26 mouse cellular contexts compared by ENCODE assay signal in the genomic region with DNA sequence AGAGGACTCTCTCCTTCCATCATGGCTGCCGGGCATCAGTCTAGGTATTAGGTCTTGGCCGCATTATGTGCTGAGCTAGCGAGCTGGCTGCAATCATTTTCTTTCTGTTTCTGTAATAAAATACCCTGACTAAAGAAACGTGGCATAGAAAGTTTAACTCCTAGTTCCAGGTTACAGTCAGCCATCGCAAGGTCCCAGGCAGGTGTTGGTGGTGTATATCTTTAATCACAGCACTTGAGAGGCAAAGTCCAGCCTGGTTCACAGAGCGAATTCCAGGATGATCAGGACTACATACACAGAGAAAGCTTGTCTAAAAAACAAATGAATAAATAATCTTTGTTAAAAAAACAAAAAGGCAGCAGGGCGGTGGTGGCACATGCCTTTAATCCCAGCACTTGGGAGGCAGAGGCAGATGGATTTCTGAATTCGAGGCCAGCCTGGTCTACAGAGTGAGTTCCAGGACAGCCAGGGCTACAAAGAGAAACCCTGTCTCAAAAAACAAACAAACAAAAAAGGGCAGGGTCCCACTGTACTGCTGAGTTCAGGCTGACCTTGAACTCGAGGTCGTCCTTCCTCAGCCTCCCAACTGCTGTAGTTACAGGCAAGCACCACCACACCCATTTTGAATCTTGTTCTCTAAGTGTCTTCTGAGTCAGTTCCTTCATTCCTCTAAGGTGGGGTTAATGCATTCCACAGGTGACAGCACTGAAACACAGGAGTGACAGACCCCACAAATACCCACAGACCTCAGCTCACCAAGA. TPM values are rescaled to one million over a fixed set of nuclear protein-coding genes. Genes with fewer than 3 reads are reported as not detected.
DNase-seq lines count a peak whose midpoint lies in the region; TF ChIP-seq lines count a peak whose summit lies in the region.
"Had no signal": no experiment of that assay in that cellular context is flagged by ENCODE, and none has a peak within 500 bp of the region (broad histone marks: within the 10 kb centered on the region; RNA-seq: fewer than 3 reads in every experiment).

No protein-coding gene starts in this region.

- H3K27me3 ChIP-seq in ES-Bruce4 (ENCODE audit: control insufficient read depth, insufficient read depth, low read length, poor library complexity, severe bottlenecking), result no peaks in the 10 kb centered on the region
- H3K27me3 ChIP-seq: embryonic facial prominence, embryonic 12.5 days; embryonic facial prominence, embryonic 15.5 days; heart, embryonic 13.5 days; hindbrain, embryonic 13.5 days had no signal

- H3K4me1 ChIP-seq in ES-Bruce4 (ENCODE audit: control insufficient read depth, insufficient read depth, low read length), result peaks cover 3% of the 10 kb centered on the region

- peak overlapping the region; percentile 71 for H3K27ac ChIP-seq in ES-Bruce4 (ENCODE audit: insufficient read depth, low read length)
- H3K27ac ChIP-seq: embryonic facial prominence, embryonic 12.5 days; embryonic facial prominence, embryonic 15.5 days; heart, adult 2 months; heart, embryonic 10.5 days; heart, embryonic 13.5 days; hindbrain, embryonic 13.5 days had no signal

- DNase-seq in ES-CJ7 (ENCODE audit: low read depth, low spot score) (peak; percentile 96), ZHBTc4 (ENCODE audit: low read depth, low spot score) (peak; percentile 92)
- DNase-seq in spleen, postnatal 4 days (ENCODE audit: low spot score in 2 of 2), result no peak
- no peak for DNase-seq in spleen, postnatal 36 days (ENCODE audit: low spot score in 2 of 2)
- DNase-seq in kidney, postnatal 25 days, result no peak
- DNase-seq: adrenal gland, postnatal 10 days; adrenal gland, postnatal 36 days; cerebellum, adult 2 months; cerebellum, adult 9-11 months; cerebellum, postnatal 25 days; forebrain, postnatal 0 days; gastrocnemius, postnatal 25 days; heart, adult 2 months; heart, postnatal 14 days; kidney, adult 11 months had no signal

- no peaks in the 10 kb centered on the region for H3K9me3 ChIP-seq in ES-Bruce4 (replicated peaks; ENCODE audit: control insufficient read depth, insufficient read depth, low read length, poor library complexity, severe bottlenecking)
- H3K9me3 ChIP-seq: embryonic facial prominence, embryonic 12.5 days; embryonic facial prominence, embryonic 15.5 days; heart, embryonic 10.5 days; heart, embryonic 13.5 days; hindbrain, embryonic 13.5 days had no signal

- TF ChIP-seq EP300 in ES-Bruce4 (IDR thresholded peaks at IDR 0.05; ENCODE audit: insufficient read depth, low read depth, low read length), result peak; percentile 80

- H3K36me3 ChIP-seq in ES-Bruce4 (ENCODE audit: control insufficient read depth, insufficient read depth, low read length, poor library complexity, severe bottlenecking), result no peaks in the 10 kb centered on the region

- H3K9ac ChIP-seq in ES-Bruce4 (ENCODE audit: low read depth, poor library complexity, severe bottlenecking), result no peak overlapping the region
- H3K9ac ChIP-seq: embryonic facial prominence, embryonic 12.5 days; embryonic facial prominence, embryonic 15.5 days; forebrain, postnatal 0 days; heart, embryonic 13.5 days; hindbrain, embryonic 13.5 days had no signal

- no peak for TF ChIP-seq POLR2A in ES-Bruce4 (IDR thresholded peaks at IDR 0.05; ENCODE audit: insufficient read depth, low read length)

- H3K4me3 ChIP-seq in ES-Bruce4 (ENCODE audit: low read depth, low read length), result no peak overlapping the region
- H3K4me3 ChIP-seq: embryonic facial prominence, embryonic 12.5 days; embryonic facial prominence, embryonic 15.5 days; heart, adult 2 months; heart, embryonic 10.5 days; heart, embryonic 13.5 days; hindbrain, embryonic 13.5 days had no signal

- no peak for TF ChIP-seq CTCF in ES-Bruce4 (IDR thresholded peaks at IDR 0.05; ENCODE audit: low read depth, low read length)

RNA-seq across cellular contexts. Expression of gene Ttll3, which starts 7.4 kb away (rescaled TPM):
- polyA plus RNA-seq in ES-Bruce4 (2011; ENCODE audit: insufficient read depth, insufficient read length, low read depth, missing spikeins), result 2.9 and 3.8 TPM in 2 replicates

RNA-seq across cellular contexts. Expression of gene Arpc4, which starts 18.5 kb away (rescaled TPM):
- polyA plus RNA-seq in ES-Bruce4 (2011; ENCODE audit: insufficient read depth, insufficient read length, low read depth, missing spikeins), result 120 and 130 TPM in 2 replicates

RNA-seq across cellular contexts. Expression of gene Tada3, which starts 18.8 kb away (rescaled TPM):
- 41.0 and 41.4 TPM in 2 replicates for polyA plus RNA-seq in ES-Bruce4 (2011; ENCODE audit: insufficient read depth, insufficient read length, low read depth, missing spikeins)

RNA-seq across cellular contexts. Expression of gene Rpusd3, which starts 22.7 kb away (rescaled TPM):
- polyA plus RNA-seq in ES-Bruce4 (2011; ENCODE audit: insufficient read depth, insufficient read length, low read depth, missing spikeins), result 13.8 and 32.6 TPM in 2 replicates

RNA-seq across cellular contexts. Expression of gene Cidec, which starts 39.1 kb away (rescaled TPM):
- polyA plus RNA-seq in ES-Bruce4 (2011; ENCODE audit: insufficient read depth, insufficient read length, low read depth, missing spikeins), result not detected in 2 replicates
- polyA plus RNA-seq: C2C12; CD4-positive, CD25-positive, alpha-beta regulatory T cell, adult 4 months; embryonic facial prominence, embryonic 12.5 days; embryonic facial prominence, embryonic 15.5 days; forebrain, embryonic 11.5 days; forebrain, embryonic 14.5 days; forebrain, postnatal 0 days; heart, embryonic 13.5 days; hindbrain, embryonic 13.5 days; hindbrain, embryonic 16.5 days had no signal

Comparison
In these comparisons a context has a peak if more than half of its experiments do, and no peak if none do; other contexts are left out.
1. DNase-seq: peak in ES-CJ7 (single experiment) and ZHBTc4 (single experiment); none in spleen, postnatal 4 days (0 of 2), spleen, postnatal 36 days (0 of 2) and kidney, postnatal 25 days (0 of 2).